8 mouse cellular contexts compared by ENCODE assay signal in the genomic region with DNA sequence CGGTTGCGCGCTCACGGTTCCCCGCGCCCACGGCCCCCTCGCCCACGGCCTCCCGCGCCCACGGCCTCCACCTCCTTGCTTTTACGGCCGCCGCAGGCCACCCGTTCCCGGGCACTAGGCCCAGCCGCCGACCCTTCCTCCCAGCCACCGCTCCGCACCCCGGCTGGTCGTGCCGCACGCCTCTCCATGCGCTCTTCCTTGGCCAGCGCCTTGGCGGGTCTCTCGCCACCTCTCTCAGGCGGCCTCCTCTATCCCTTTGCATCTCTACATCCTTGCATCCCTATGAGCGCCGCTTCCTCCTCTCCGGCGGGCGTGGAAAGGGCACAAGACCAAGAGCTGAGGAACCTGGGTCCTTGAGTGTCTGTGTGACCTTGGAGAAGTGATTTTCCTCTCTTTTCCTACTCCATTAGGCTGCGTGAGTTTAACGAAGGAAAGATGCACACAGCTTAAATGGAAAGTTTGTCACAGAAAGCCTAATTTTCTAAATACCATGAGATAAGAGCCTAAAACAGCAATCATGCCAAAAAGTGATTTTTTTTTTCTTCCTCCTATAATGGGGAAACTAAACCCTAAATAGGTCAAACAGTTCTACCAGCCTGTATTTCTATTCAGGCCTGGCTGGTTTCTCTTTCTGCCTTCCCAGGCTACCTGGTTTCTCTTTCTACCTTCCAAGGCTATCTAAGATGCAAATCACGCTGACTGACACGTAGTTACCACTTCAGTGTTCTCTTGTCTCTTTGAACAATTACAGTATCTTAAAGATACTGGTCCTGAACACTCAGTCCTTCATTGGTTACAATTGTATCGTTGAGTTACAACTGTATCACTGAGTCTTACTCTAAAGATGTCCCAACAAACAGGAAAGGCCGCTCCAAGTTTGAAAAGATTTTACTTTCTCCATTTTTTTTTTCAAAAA. TPM values are rescaled to one million over a fixed set of nuclear protein-coding genes. Genes with fewer than 3 reads are reported as not detected.
DNase-seq lines count a peak whose midpoint lies in the region; ATAC-seq and TF ChIP-seq lines count a peak whose summit lies in the region.

No protein-coding gene starts in this region.

- no peaks in the 10 kb centered on the region for H3K36me3 ChIP-seq in forebrain, postnatal 0 days (ENCODE audit: insufficient read depth)
- no peaks in the 10 kb centered on the region for H3K36me3 ChIP-seq in intestine, postnatal 0 days (ENCODE audit: control insufficient read depth, insufficient read depth)
- no peaks in the 10 kb centered on the region for H3K36me3 ChIP-seq in liver, adult 2 months (ENCODE audit: control insufficient read depth, insufficient read depth, low read length)
- H3K36me3 ChIP-seq in neural tube, embryonic 12.5 days, result no peaks in the 10 kb centered on the region

- no peaks in the 10 kb centered on the region for H3K79me2 ChIP-seq in liver, adult 2 months (ENCODE audit: control insufficient read depth, insufficient read depth, low read length)

- no peaks in the 10 kb centered on the region for H3K4me1 ChIP-seq in forebrain, postnatal 0 days (ENCODE audit: insufficient read depth)
- no peaks in the 10 kb centered on the region for H3K4me1 ChIP-seq in intestine, postnatal 0 days (replicated peaks; ENCODE audit: control insufficient read depth, insufficient read depth, low read length)
- H3K4me1 ChIP-seq in liver, adult 2 months (ENCODE audit: control insufficient read depth, insufficient read depth, low read length), result no peaks in the 10 kb centered on the region; the same call in 1 of the 2 replicates
- H3K4me1 ChIP-seq in neural tube, embryonic 12.5 days, result peaks cover 6% of the 10 kb centered on the region; the same call in 1 of the 2 replicates

- no peak for TF ChIP-seq POLR2A in liver, adult 2 months (IDR thresholded peaks at IDR 0.05; ENCODE audit: extremely low read depth, insufficient read depth, low read length)

- DNase-seq in lung, adult 18-20 months, result peak; percentile 9 to 10
- DNase-seq in lung, postnatal 14 days, result no peak
- DNase-seq in brain, embryonic 18.5 days (ENCODE audit: low read depth, low spot score), result peak; percentile 24
- peak; percentile 69 for DNase-seq in forebrain, postnatal 0 days
- DNase-seq in liver, adult 2 months (ENCODE audit: extremely low read depth, low read depth, low spot score), result no peak
- DNase-seq in spleen, adult 12 weeks (ENCODE audit: low spot score), result no peak

- H3K9me3 ChIP-seq in forebrain, postnatal 0 days (ENCODE audit: low read length), result no peaks in the 10 kb centered on the region
- H3K9me3 ChIP-seq in intestine, postnatal 0 days (ENCODE audit: control insufficient read depth), result no peaks in the 10 kb centered on the region
- no peaks in the 10 kb centered on the region for H3K9me3 ChIP-seq in neural tube, embryonic 12.5 days

- peak; percentile 65 for ATAC-seq in forebrain, postnatal 0 days
- ATAC-seq in intestine, postnatal 0 days, result no peak
- ATAC-seq in neural tube, embryonic 12.5 days (ENCODE audit: low FRiP score, low read depth), result peak; percentile 68

- H3K4me2 ChIP-seq in forebrain, postnatal 0 days (ENCODE audit: low read depth), result peak overlapping the region; percentile 82
- peak overlapping the region; percentile 100 for H3K4me2 ChIP-seq in intestine, postnatal 0 days (replicated peaks; ENCODE audit: low read depth)
- H3K4me2 ChIP-seq in neural tube, embryonic 12.5 days (replicated peaks), result peak overlapping the region; percentile 90

- peak overlapping the region; percentile 84 for H3K9ac ChIP-seq in forebrain, postnatal 0 days
- H3K9ac ChIP-seq in intestine, postnatal 0 days (ENCODE audit: low read depth, low read length), result peak overlapping the region; percentile 53
- H3K9ac ChIP-seq in liver, adult 2 months (ENCODE audit: low read depth, low read length), result peak overlapping the region; percentile 70
- H3K9ac ChIP-seq in neural tube, embryonic 12.5 days, result peak overlapping the region; percentile 89

- H3K27me3 ChIP-seq in forebrain, postnatal 0 days (ENCODE audit: insufficient read depth, low read length), result no peaks in the 10 kb centered on the region
- no peaks in the 10 kb centered on the region for H3K27me3 ChIP-seq in intestine, postnatal 0 days (replicated peaks; ENCODE audit: control insufficient read depth, insufficient read depth, low read length)
- H3K27me3 ChIP-seq in liver, adult 2 months (ENCODE audit: control insufficient read depth, insufficient read depth, low read length), result 0 out of 2 replicates have a peak, but pooled peaks cover 2% of the 10 kb centered on the region
- no peaks in the 10 kb centered on the region for H3K27me3 ChIP-seq in neural tube, embryonic 12.5 days (replicated peaks)

- peak overlapping the region; percentile 85 for H3K4me3 ChIP-seq in forebrain, postnatal 0 days (ENCODE audit: low read depth, low read length)
- peak overlapping the region; percentile 87 for H3K4me3 ChIP-seq in intestine, postnatal 0 days (ENCODE audit: low read depth, low read length)
- H3K4me3 ChIP-seq in liver, adult 2 months (ENCODE audit: insufficient read depth, low read depth, low read length), result peak overlapping the region; percentile 76
- H3K4me3 ChIP-seq in neural tube, embryonic 12.5 days, result peak overlapping the region; percentile 94

- 13% methylated on average over 28 of the region's 41 CpGs for WGBS in forebrain, postnatal 0 days
- 12% methylated on average over 33 of the region's 41 CpGs for WGBS in intestine, postnatal 0 days
- 19% methylated on average over 39 of the region's 41 CpGs for WGBS in liver, adult 2 months
- 9% methylated on average over 32 of the region's 41 CpGs for WGBS in neural tube, embryonic 12.5 days

- TF ChIP-seq CTCF in forebrain, postnatal 0 days (IDR thresholded peaks at IDR 0.05; ENCODE audit: low read depth), result no peak
- no peak for TF ChIP-seq CTCF in intestine, postnatal 0 days (IDR thresholded peaks at IDR 0.05; ENCODE audit: low read depth)
- no peak for TF ChIP-seq CTCF in liver, adult 2 months (IDR thresholded peaks at IDR 0.05; ENCODE audit: low read depth, low read length)

- peak overlapping the region; percentile 89 for H3K27ac ChIP-seq in forebrain, postnatal 0 days (ENCODE audit: low read depth, low read length)
- H3K27ac ChIP-seq in intestine, postnatal 0 days (ENCODE audit: low read depth, low read length), result no peak overlapping the region
- no peak overlapping the region for H3K27ac ChIP-seq in liver, adult 2 months (replicated peaks; ENCODE audit: insufficient read depth, low read depth, low read length)
- peak overlapping the region; percentile 62; the same call in 1 of the 2 replicates for H3K27ac ChIP-seq in neural tube, embryonic 12.5 days

RNA-seq across cellular contexts. Expression of a gene that starts 8.0 kb away (rescaled TPM):
- 77.5 and 88.8 TPM in 2 replicates for total RNA-seq in forebrain, postnatal 0 days (2014; rRNA removed)
- 116 and 144 TPM in 2 replicates for polyA plus RNA-seq in forebrain, postnatal 0 days (2015; fragmentation: Nextera tagmentation; extraction: Ambion mirVana)
- 21.3 and 28.5 TPM in 2 replicates for polyA plus RNA-seq in intestine, postnatal 0 days (2015; fragmentation: Nextera tagmentation; extraction: Ambion mirVana)
- total RNA-seq in liver, adult 2 months (2014; rRNA removed), result 14.5 and 15.2 TPM in 2 replicates
- polyA plus RNA-seq in liver, adult 2 months (2012; rRNA removed), result 2.1 and 2.9 TPM in 2 replicates
- 68.5 and 75.3 TPM in 2 replicates for polyA plus RNA-seq in neural tube, embryonic 12.5 days (2016; fragmentation: Nextera tagmentation; extraction: Ambion mirVana)

Comparison
In these comparisons a context has a peak if more than half of its experiments do, and no peak if none do; other contexts are left out.
1. DNase-seq: peak in lung, adult 18-20 months (2 of 2), brain, embryonic 18.5 days (single experiment) and forebrain, postnatal 0 days (single experiment); none in lung, postnatal 14 days (single experiment), liver, adult 2 months (single experiment) and spleen, adult 12 weeks (single experiment).
2. H3K27ac ChIP-seq: peak in forebrain, postnatal 0 days (single experiment) and neural tube, embryonic 12.5 days (single experiment); none in intestine, postnatal 0 days (single experiment) and liver, adult 2 months (single experiment).
3. Peak in every context shown above with its lines, with median percentiles within 50 percentile points of each other: H3K4me2 ChIP-seq, H3K4me3 ChIP-seq and H3K9ac ChIP-seq.